9 mouse cellular contexts compared by ENCODE assay signal in genomic region chr13:59840429-59841169, GRCm38 (mm10). TPM values are rescaled to one million over a fixed set of nuclear protein-coding genes. Genes with fewer than 3 reads are reported as not detected.
DNase-seq lines count a peak whose midpoint lies in the region; ATAC-seq and TF ChIP-seq lines count a peak whose summit lies in the region.
"Had no signal": no experiment of that assay in that cellular context is flagged by ENCODE, and none has a peak within 500 bp of the region (broad histone marks: within the 10 kb centered on the region; RNA-seq: fewer than 3 reads in every experiment).

No protein-coding gene starts in this region.

- in situ Hi-C loops in CH12.LX (cut with MboI; ENCODE audit: low pct_ligation_motif_present, low pct_unique_long_range_greater_than_20kb, low sequenced_read_pairs): loop anchor here (25.0 kb wide), 1 partner anchor 1203 kb away; no protein-coding TSS in a partner anchor

- no peak overlapping the region for H3K27ac ChIP-seq in CH12.LX (ENCODE audit: insufficient read depth, low read depth)
- H3K27ac ChIP-seq in embryonic facial prominence, embryonic 11.5 days (replicated peaks; ENCODE audit: low read depth, low read length): no peak overlapping the region
- H3K27ac ChIP-seq in heart, embryonic 10.5 days: no peak overlapping the region
- H3K27ac ChIP-seq in layer of hippocampus, adult 2 months: no peak overlapping the region
- H3K27ac ChIP-seq in lung, embryonic 14.5 days (ENCODE audit: low read depth): no peak overlapping the region
- H3K27ac ChIP-seq in thymus, adult 2 months (ENCODE audit: control insufficient read depth, insufficient read depth, low read length): no peak overlapping the region

- no peak for TF ChIP-seq POLR2A in CH12.LX (IDR thresholded peaks at IDR 0.05; ENCODE audit: low read depth, low read length)
- TF ChIP-seq POLR2A in thymus, adult 2 months (IDR thresholded peaks at IDR 0.05; ENCODE audit: control insufficient read depth, extremely low read depth, insufficient read depth, low read length, poor library complexity): no peak

- no peak for ATAC-seq in embryonic facial prominence, embryonic 11.5 days (replicated peaks; ENCODE audit: insufficient number of reproducible peaks, low FRiP score, low TSS enrichment, low read depth)
- 0 out of 2 replicates have a peak, but pooled peaks have one; percentile 55 for ATAC-seq in lung, embryonic 14.5 days (ENCODE audit: insufficient read depth)

- TF ChIP-seq RAD21 in CH12.LX (IDR thresholded peaks at IDR 0.05; ENCODE audit: low read depth, low read length): peak; percentile 77

- TF ChIP-seq CTCF in CH12.LX (conservative IDR thresholded peaks at IDR 0.05 in 1 of 2, IDR thresholded peaks at IDR 0.05 in 1 of 2; ENCODE audit: low read depth in 2 of 2, low read length in 2 of 2): peak; percentile 98 to 99
- TF ChIP-seq CTCF in layer of hippocampus, adult 2 months (conservative IDR thresholded peaks at IDR 0.05): peak; percentile 91
- peak; percentile 100 for TF ChIP-seq CTCF in lung, embryonic 14.5 days (IDR thresholded peaks at IDR 0.05; ENCODE audit: low read depth)
- peak; percentile 78; the same call in 1 of the 2 replicates for TF ChIP-seq CTCF in thymus, adult 2 months (IDR thresholded peaks at IDR 0.05; ENCODE audit: borderline replicate concordance, control insufficient read depth, extremely low read depth, insufficient read depth, low read length, poor library complexity)

- dilution Hi-C loops in CH12.LX (cut with MboI; ENCODE audit: extremely low pct_ligation_motif_present, extremely low pct_unique_long_range_greater_than_20kb, low sequenced_read_pairs): no loop called here

- peak; percentile 89 for DNase-seq in CH12.LX (ENCODE audit: extremely low read depth)
- DNase-seq in adrenal gland, postnatal 36 days: peak; percentile 82 to 87
- DNase-seq in embryonic facial prominence, embryonic 11.5 days (ENCODE audit: low spot score): peak; percentile 92
- DNase-seq in heart, embryonic 10.5 days (ENCODE audit: low spot score): peak; percentile 92
- peak; percentile 79 to 88 for DNase-seq in layer of hippocampus, adult 2 months (ENCODE audit: low spot score in 2 of 2)
- peak; percentile 97 for DNase-seq in lung, embryonic 14.5 days
- DNase-seq in ovary, postnatal 10 days (ENCODE audit: low spot score): peak; percentile 45
- DNase-seq in thymus, adult 2 months: peak; percentile 89

- TF ChIP-seq EP300 in CH12.LX (IDR thresholded peaks at IDR 0.05; ENCODE audit: low read length): no peak

- 77% methylated on average over 11 of the region's 11 CpGs for WGBS in embryonic facial prominence, embryonic 11.5 days
- 69% methylated on average over 11 of the region's 11 CpGs for WGBS in heart, embryonic 10.5 days
- 72% methylated on average over 11 of the region's 11 CpGs for WGBS in lung, embryonic 14.5 days
- 75% methylated on average over 11 of the region's 11 CpGs for WGBS in thymus, adult 2 months

- H3K79me2 ChIP-seq in CH12.LX (replicated peaks; ENCODE audit: control insufficient read depth, extremely low read depth, insufficient read depth, poor library complexity, severe bottlenecking): no peaks in the 10 kb centered on the region

- no peaks in the 10 kb centered on the region for H3K36me3 ChIP-seq in CH12.LX (replicated peaks in 1 of 2; ENCODE audit: control insufficient read depth in 1 of 2, insufficient read depth in 1 of 2, low read length in 1 of 2)
- no peaks in the 10 kb centered on the region for H3K36me3 ChIP-seq in embryonic facial prominence, embryonic 11.5 days (replicated peaks; ENCODE audit: control insufficient read depth, insufficient read depth, low read depth, low read length)
- H3K36me3 ChIP-seq in heart, embryonic 10.5 days: no peaks in the 10 kb centered on the region
- no peaks in the 10 kb centered on the region for H3K36me3 ChIP-seq in lung, embryonic 14.5 days (ENCODE audit: insufficient read depth)
- no peaks in the 10 kb centered on the region for H3K36me3 ChIP-seq in thymus, adult 2 months (ENCODE audit: control insufficient read depth, insufficient read depth, low read length)

- no peaks in the 10 kb centered on the region for H3K9me3 ChIP-seq in CH12.LX (replicated peaks; ENCODE audit: low read length)
- no peaks in the 10 kb centered on the region for H3K9me3 ChIP-seq in embryonic facial prominence, embryonic 11.5 days (replicated peaks; ENCODE audit: control insufficient read depth, low read length)
- no peaks in the 10 kb centered on the region for H3K9me3 ChIP-seq in heart, embryonic 10.5 days
- no peaks in the 10 kb centered on the region for H3K9me3 ChIP-seq in lung, embryonic 14.5 days (ENCODE audit: low read depth, low read length)

- H3K4me2 ChIP-seq in CH12.LX (ENCODE audit: insufficient read depth, low read depth, poor library complexity, severe bottlenecking): no peak overlapping the region
- H3K4me2 ChIP-seq in embryonic facial prominence, embryonic 11.5 days (ENCODE audit: low read depth, low read length): no peak overlapping the region
- H3K4me2 ChIP-seq in lung, embryonic 14.5 days: no peak overlapping the region

- H3K4me1 ChIP-seq in CH12.LX (ENCODE audit: control insufficient read depth in 1 of 2, insufficient read depth in 2 of 2): peaks cover 0 to 7% of the 10 kb centered on the region in 2 experiments; a peak in 2 of 4 replicates
- no peaks in the 10 kb centered on the region for H3K4me1 ChIP-seq in embryonic facial prominence, embryonic 11.5 days (ENCODE audit: control insufficient read depth, insufficient read depth, low read length)
- H3K4me1 ChIP-seq in heart, embryonic 10.5 days: 0 out of 2 replicates have a peak, but pooled peaks cover 10% of the 10 kb centered on the region
- no peaks in the 10 kb centered on the region for H3K4me1 ChIP-seq in lung, embryonic 14.5 days (ENCODE audit: insufficient read depth)
- no peaks in the 10 kb centered on the region for H3K4me1 ChIP-seq in thymus, adult 2 months (replicated peaks; ENCODE audit: control insufficient read depth, insufficient read depth, low read length)

- H3K9ac ChIP-seq in CH12.LX (ENCODE audit: insufficient read depth, low read depth): no peak overlapping the region
- no peak overlapping the region for H3K9ac ChIP-seq in embryonic facial prominence, embryonic 11.5 days (replicated peaks; ENCODE audit: low read length)
- no peak overlapping the region for H3K9ac ChIP-seq in lung, embryonic 14.5 days

- H3K27me3 ChIP-seq in CH12.LX (replicated peaks): peaks cover 5% of the 10 kb centered on the region
- no peaks in the 10 kb centered on the region for H3K27me3 ChIP-seq in embryonic facial prominence, embryonic 11.5 days (ENCODE audit: control insufficient read depth, insufficient read depth, low read length)
- H3K27me3 ChIP-seq in heart, embryonic 10.5 days (ENCODE audit: insufficient read depth, poor library complexity, severe bottlenecking): no peaks in the 10 kb centered on the region
- H3K27me3 ChIP-seq in lung, embryonic 14.5 days (ENCODE audit: insufficient read depth, low read length): no peaks in the 10 kb centered on the region
- no peaks in the 10 kb centered on the region for H3K27me3 ChIP-seq in thymus, adult 2 months (ENCODE audit: control insufficient read depth, insufficient read depth, low read length)

- H3K4me3 ChIP-seq in CH12.LX (replicated peaks in 1 of 3; ENCODE audit: low read depth in 2 of 3, low read length in 2 of 3, poor library complexity in 1 of 3): no peak overlapping the region
- H3K4me3 ChIP-seq in embryonic facial prominence, embryonic 11.5 days (ENCODE audit: low read depth, low read length): no peak overlapping the region
- H3K4me3 ChIP-seq in heart, embryonic 10.5 days: no peak overlapping the region
- no peak overlapping the region for H3K4me3 ChIP-seq in layer of hippocampus, adult 2 months
- H3K4me3 ChIP-seq in lung, embryonic 14.5 days (ENCODE audit: low read depth, low read length): no peak overlapping the region
- no peak overlapping the region for H3K4me3 ChIP-seq in thymus, adult 2 months (ENCODE audit: control insufficient read depth, insufficient read depth, low read length)

TF ChIP-seq in CH12.LX, 34 proteins besides CTCF, POLR2A, EP300 and RAD21 (continues in another document):
- TF ChIP-seq MYC (IDR thresholded peaks at IDR 0.05; ENCODE audit: low read depth, low read length) (peak; percentile 83), NELFE (IDR thresholded peaks at IDR 0.05; ENCODE audit: low read depth, low read length) (peak; percentile 76; the same call in 1 of the 2 replicates), SIN3A (IDR thresholded peaks at IDR 0.05; ENCODE audit: low read length) (0 out of 2 replicates have a peak, but pooled peaks have one; percentile 33), ZC3H11A (IDR thresholded peaks at IDR 0.05; ENCODE audit: low read depth, low read length) (peak; percentile 38), USF2 (conservative IDR thresholded peaks at IDR 0.05; ENCODE audit: low read depth, low read length) (no peak), ETS1 (conservative IDR thresholded peaks at IDR 0.05; ENCODE audit: low read depth, low read length) (no peak), JUND (conservative IDR thresholded peaks at IDR 0.05; ENCODE audit: low read depth, low read length) (peak; percentile 53; the same call in 1 of the 2 replicates), NRF1 (IDR thresholded peaks at IDR 0.05; ENCODE audit: low read depth, low read length) (0 out of 2 replicates have a peak, but pooled peaks have one; percentile 25), MAFK (IDR thresholded peaks at IDR 0.05; ENCODE audit: insufficient replicate concordance, low read length) (0 out of 2 replicates have a peak, but pooled peaks have one; percentile 21), SMC3 (IDR thresholded peaks at IDR 0.05; ENCODE audit: low read depth, low read length) (peak; percentile 90)

RNA-seq across cellular contexts. Expression of gene Tut7, which starts 17.7 kb away (rescaled TPM):
- 17.9 and 18.1 TPM in 2 replicates for total RNA-seq in CH12.LX (2012; rRNA removed)
- 14.3 and 15.4 TPM in 2 replicates for total RNA-seq in CH12.LX (2014; rRNA removed)
- 21.5 and 21.6 TPM in 2 replicates for polyA plus RNA-seq in CH12.LX (2012; ENCODE audit: insufficient read length, low read depth)
- 10 to 100 TPM; 68.6 to 71.0 TPM for total RNA-seq in adrenal gland, postnatal 36 days (2021)
- 48.7 and 50.0 TPM in 2 replicates for polyA plus RNA-seq in embryonic facial prominence, embryonic 11.5 days (2014; fragmentation: Nextera tagmentation; extraction: Ambion mirVana)
- 37.2 and 39.6 TPM in 2 replicates for polyA plus RNA-seq in heart, embryonic 10.5 days (2016; fragmentation: Nextera tagmentation; extraction: Ambion mirVana)
- 10 to 100 TPM; 55.1 to 68.5 TPM for total RNA-seq in layer of hippocampus, adult 2 months (2021)
- polyA plus RNA-seq in lung, embryonic 14.5 days (2014; fragmentation: Nextera tagmentation; extraction: Ambion mirVana): 44.3 and 44.6 TPM in 2 replicates
- 43.6 and 47.4 TPM in 2 replicates for polyA plus RNA-seq in thymus, adult 2 months (2012; rRNA removed)

RNA-seq across cellular contexts. Expression of gene Gm49354, which starts 58.6 kb away (rescaled TPM):
- total RNA-seq in CH12.LX (2012; rRNA removed) (not detected in 2 replicates), CH12.LX (2014; rRNA removed) (not detected in 2 replicates)
- polyA plus RNA-seq in CH12.LX (2012; ENCODE audit: insufficient read length, low read depth): 4.5 TPM in 1 of 2 replicates, not detected in the other
- total RNA-seq in adrenal gland, postnatal 36 days (2021): not detected
- not detected in 2 replicates for polyA plus RNA-seq in embryonic facial prominence, embryonic 11.5 days (2014; fragmentation: Nextera tagmentation; extraction: Ambion mirVana)
- polyA plus RNA-seq in heart, embryonic 10.5 days (2016; fragmentation: Nextera tagmentation; extraction: Ambion mirVana): not detected in 2 replicates
- not detected for total RNA-seq in layer of hippocampus, adult 2 months (2021)
- polyA plus RNA-seq in lung, embryonic 14.5 days (2014; fragmentation: Nextera tagmentation; extraction: Ambion mirVana): not detected in 2 replicates
- polyA plus RNA-seq in thymus, adult 2 months (2012; rRNA removed): not detected in 2 replicates
- polyA plus RNA-seq: large intestine, adult 2 months had no signal

Comparison
In these comparisons a context has a peak if more than half of its experiments do, and no peak if none do; other contexts are left out.
1. DNase-seq: peak in every context shown above with its lines; median percentile 97 in lung, embryonic 14.5 days; 92 in embryonic facial prominence, embryonic 11.5 days; 92 in heart, embryonic 10.5 days; 89 in CH12.LX; 89 in thymus, adult 2 months; 84 in adrenal gland, postnatal 36 days; 84 in layer of hippocampus, adult 2 months; 45 in ovary, postnatal 10 days.